Mouse (Mus musculus) kidney, postnatal 36 days (tissue): ENCODE measurements around the gene Slc35f2.

Experiments used
- DNase-seq, 2 experiments: peaks; one replicate each; pipeline ENCODE4 v3.0.0; 2021 to 2022; ENCODE audit warnings: mixed read lengths in 2 of 2

The Slc35f2 gene

GRCm38 (mm10) chr9:53829081-53829865, 57.9 kb downstream of the Slc35f2 start:
- peak; percentile 52 to 60 for DNase-seq

DNA sequence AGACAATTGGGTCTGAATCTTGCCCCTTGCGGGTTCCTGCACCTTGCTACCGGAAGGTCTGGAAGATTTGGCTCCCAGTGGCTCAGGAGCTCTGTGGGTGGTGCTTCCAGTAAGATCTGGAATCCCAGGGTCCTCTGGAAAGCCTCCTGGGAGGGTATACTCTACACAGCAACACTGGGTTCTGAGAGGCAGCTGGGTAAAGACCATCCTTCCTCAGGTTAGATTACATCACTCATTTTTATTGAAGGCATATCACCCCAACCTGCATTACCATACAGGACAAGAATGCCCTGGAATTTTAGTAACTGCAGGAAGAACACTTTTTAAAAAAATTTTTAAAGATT, 58.5 kb downstream of the Slc35f2 start:
- peak in 1 of 2 experiments; percentile 10 for DNase-seq

DNA sequence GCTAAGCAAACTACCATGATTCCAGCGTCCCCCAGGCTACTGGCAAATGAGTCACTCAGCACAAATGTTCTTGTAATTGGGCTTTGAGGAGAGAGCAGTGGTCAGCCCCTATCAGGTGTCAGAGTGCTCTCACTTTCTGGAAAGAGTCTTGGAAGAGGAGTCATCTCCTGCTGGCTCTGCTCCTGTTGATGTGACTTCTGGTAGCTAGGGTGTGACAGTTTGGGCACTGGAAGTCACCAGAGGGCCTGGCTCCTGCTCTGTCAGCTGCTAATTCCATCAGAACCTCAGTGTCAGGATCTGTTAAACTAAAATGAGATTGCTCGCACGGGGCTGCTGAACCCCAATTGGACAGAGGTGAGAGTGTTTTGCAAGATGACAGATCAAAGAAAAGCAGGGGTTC, 63.7 kb downstream of the Slc35f2 start:
- no peak for DNase-seq

GRCm38 (mm10) chr9:53835976-53836375, 64.6 kb downstream of the Slc35f2 start:
- no peak for DNase-seq

GRCm38 (mm10) chr9:53838816-53839215, 67.5 kb downstream of the Slc35f2 start:
- no peak for DNase-seq

GRCm38 (mm10) chr9:53848548-53848947, 77.2 kb downstream of the Slc35f2 start:
- no peak for DNase-seq

- DNase-seq, result no peak
Measured at GRCm38 (mm10) chr9:53849864-53850263, 78.5 kb downstream of the Slc35f2 start, which contains the start of gene Sln. TSS of gene Sln (plus strand) at chr9:53850164.

GRCm38 (mm10) chr9:53852158-53852557, 80.8 kb downstream of the Slc35f2 start:
- DNase-seq, result peak; percentile 61 to 82

- DNase-seq, result no peak
Measured at GRCm38 (mm10) chr9:53853672-53854071, 82.3 kb downstream of the Slc35f2 start.

- no peak for DNase-seq
Measured at GRCm38 (mm10) chr9:53854525-53854924, 83.2 kb downstream of the Slc35f2 start.

DNA sequence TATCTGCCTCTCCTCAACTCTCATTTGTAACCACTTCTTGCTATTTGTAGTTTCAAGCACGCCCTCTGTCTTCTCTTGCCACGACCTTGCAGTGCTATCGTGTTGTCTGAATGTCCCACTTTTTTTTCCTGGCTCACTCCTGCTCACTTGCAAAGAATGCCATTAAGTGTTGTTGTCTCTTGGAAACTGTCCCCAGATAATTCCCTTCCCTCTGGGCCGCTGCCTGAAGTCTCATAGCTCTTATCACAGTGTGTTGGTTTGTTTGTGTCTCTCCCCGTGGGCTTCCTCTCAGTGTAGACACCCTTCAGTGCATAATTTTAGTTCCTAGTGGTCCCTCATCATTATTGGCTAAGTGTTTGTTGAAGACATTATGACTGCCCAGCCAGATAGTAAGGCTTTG, 86.5 kb downstream of the Slc35f2 start:
- DNase-seq, result no peak
